Mouse (Mus musculus): ENCODE measurements around the gene Dus2. TPM values are rescaled to one million over a fixed set of nuclear protein-coding genes. Genes with fewer than 3 reads are reported as not detected.
"Not testable (repeated sequence)": the region's sequence is repeated elsewhere in the genome, so short reads cannot be mapped to it uniquely, and the experiment has no call there.

The Dus2 gene
- total RNA-seq (2021), result 10 to 100 TPM in 1 of 2 experiments, 1 to 10 TPM in 1; 9.8 to 10.2 TPM

GRCm38 (mm10) chr8:105990856-105991387, at the start of gene Dus2:
Gene Dus2 (plus strand): TSS chr8:105991337.
- DNase-seq, result peak; percentile 92

GRCm38 (mm10) chr8:105942026-105942425, 49.1 kb upstream of the Dus2 start:
- DNase-seq, result no peak

GRCm38 (mm10) chr8:105942542-105942941, 48.6 kb upstream of the Dus2 start:
- no peak for DNase-seq

- no peak for DNase-seq
Measured at GRCm38 (mm10) chr8:105943321-105943739, 47.8 kb upstream of the Dus2 start, which contains the start of gene Lcat. Gene Lcat (minus strand): TSS chr8:105943382.

- peak; percentile 86 for DNase-seq
Measured at GRCm38 (mm10) chr8:105949350-105949749, 41.8 kb upstream of the Dus2 start.

- peak; percentile 75 for DNase-seq
Measured at GRCm38 (mm10) chr8:105951057-105951659, 40.0 kb upstream of the Dus2 start.

- DNase-seq, result peak; percentile 53
Measured at GRCm38 (mm10) chr8:105956556-105956955, 34.6 kb upstream of the Dus2 start.

GRCm38 (mm10) chr8:105957813-105958212, 33.3 kb upstream of the Dus2 start:
- DNase-seq, result peak; percentile 65

GRCm38 (mm10) chr8:105959350-105959749, 31.8 kb upstream of the Dus2 start:
- peak; percentile 64 for DNase-seq

GRCm38 (mm10) chr8:105961101-105961500, 30.0 kb upstream of the Dus2 start:
- DNase-seq, result no peak

- no peak for DNase-seq
Measured at GRCm38 (mm10) chr8:105961536-105961935, 29.6 kb upstream of the Dus2 start.

- DNase-seq, result no peak
Measured at GRCm38 (mm10) chr8:105964506-105965265, 26.5 kb upstream of the Dus2 start.

- DNase-seq, result peak; percentile 75
Measured at GRCm38 (mm10) chr8:105965266-105965904, 25.8 kb upstream of the Dus2 start.

- peak; percentile 91 for DNase-seq
Measured at GRCm38 (mm10) chr8:105965905-105966341, 25.2 kb upstream of the Dus2 start, which contains the start of gene Slc12a4. Gene Slc12a4 (minus strand): TSS chr8:105966097.

- peak; percentile 65 for DNase-seq
Measured at GRCm38 (mm10) chr8:105966692-105967311, 24.3 kb upstream of the Dus2 start.

GRCm38 (mm10) chr8:105969367-105969766, 21.8 kb upstream of the Dus2 start:
- DNase-seq, result no peak

GRCm38 (mm10) chr8:105971019-105971720, 20.0 kb upstream of the Dus2 start:
- no peak for DNase-seq

- no peak for DNase-seq
Measured at GRCm38 (mm10) chr8:105975363-105975762, 15.8 kb upstream of the Dus2 start.

GRCm38 (mm10) chr8:105979325-105979724, 11.8 kb upstream of the Dus2 start, which contains the start of gene Dpep3:
Gene Dpep3 (minus strand): TSS chr8:105979429.
- no peak for DNase-seq

- DNase-seq, result no peak
Measured at GRCm38 (mm10) chr8:105981146-105981545, 10.0 kb upstream of the Dus2 start.

GRCm38 (mm10) chr8:105983406-105983805, 7.7 kb upstream of the Dus2 start:
- DNase-seq, result not testable (repeated sequence)

- DNase-seq, result no peak
Measured at GRCm38 (mm10) chr8:105988546-105988945, 2.6 kb upstream of the Dus2 start.

All from heart, postnatal 4 days (tissue).